Mouse (Mus musculus) heart, embryonic 14.5 days (tissue): Measurements from ENCODE around the gene Asb14. TPM values are rescaled to one million over a fixed set of nuclear protein-coding genes. Genes with fewer than 3 reads are reported as not detected.

Experiments used
- ATAC-seq: fragments of 200-750 bp; cut with Nextera tagmentation; 2 replicates; pipeline ENCODE4 v1.8.0; 2017; ENCODE audit warnings: low read depth, moderate TSS enrichment; ENCODE audit not compliant: insufficient number of reproducible peaks, insufficient read depth, low FRiP score
- H3K27ac ChIP-seq, 2 experiments: fragments of 200-500 bp in 1 of 2; fragments of 300-500 bp in 1 of 2; sonication (generic) in 1 of 2; replicated peaks in 1 of 2; 2 replicates each; pipeline ENCODE4 v1.5.1; 2012 to 2014; ENCODE audit warnings: low read depth in 2 of 2, low read length in 2 of 2, control low read depth in 1 of 2, mild to moderate bottlenecking in 1 of 2, mixed read lengths in 1 of 2; ENCODE audit not compliant: control insufficient read depth in 1 of 2, insufficient read depth in 1 of 2
- H3K27me3 ChIP-seq: fragments of 300-500 bp; sonication (generic); 2 replicates; pipeline ENCODE4 v1.6.1; 2014; ENCODE audit warnings: mild to moderate bottlenecking, low read length, control low read depth; ENCODE audit not compliant: control insufficient read depth, insufficient read depth
- H3K36me3 ChIP-seq: fragments of 300-500 bp; sonication (generic); 2 replicates; pipeline ENCODE4 v1.6.1; 2014; ENCODE audit warnings: mild to moderate bottlenecking, control low read depth, low read length, mixed read lengths; ENCODE audit not compliant: control insufficient read depth, insufficient read depth
- H3K4me1 ChIP-seq, 2 experiments: fragments of 200-500 bp in 1 of 2; fragments of 300-500 bp in 1 of 2; sonication (generic) in 1 of 2; 2 replicates each; pipeline ENCODE4 v1.6.1; 2012 to 2014; ENCODE audit warnings: low read length in 2 of 2, control low read depth in 1 of 2, mixed read lengths in 1 of 2; ENCODE audit not compliant: control insufficient read depth in 2 of 2, insufficient read depth in 2 of 2
- H3K4me2 ChIP-seq: fragments of 300-500 bp; sonication (generic); 2 replicates; pipeline ENCODE4 v1.6.1; 2014; ENCODE audit warnings: mild to moderate bottlenecking, low read length
- H3K4me3 ChIP-seq, 2 experiments: fragments of 200-500 bp in 1 of 2; fragments of 300-500 bp in 1 of 2; sonication (generic) in 1 of 2; 2 replicates each; pipeline ENCODE4 v1.5.1; 2012 to 2014; ENCODE audit warnings: low read length in 2 of 2, mild to moderate bottlenecking in 2 of 2, control low read depth in 1 of 2, low read depth in 1 of 2, moderate library complexity in 1 of 2; ENCODE audit not compliant: control insufficient read depth in 1 of 2, insufficient read depth in 1 of 2
- H3K9ac ChIP-seq: fragments of 300-500 bp; sonication (generic); 2 replicates; pipeline ENCODE4 v1.6.1; 2014; ENCODE audit warnings: mild to moderate bottlenecking, low read length
- H3K9me3 ChIP-seq: fragments of 300-500 bp; sonication (generic); 2 replicates; pipeline ENCODE4 v1.6.1; 2016; ENCODE audit warnings: low read length, control low read depth; ENCODE audit not compliant: control insufficient read depth
- WGBS: fragments of 180-500 bp; shearing (Covaris S2); extraction: QIAGEN DNeasy Blood & Tissue Kit; methylation state at CpG from one replicate; pipeline ENCODE4 v1.1.7; 2014; 5-methylcytosine and 5-hydroxymethylcytosine counted together
- polyA plus RNA-seq: library from polyadenylated mRNA; unstranded; fragments of >200 nt; fragmentation: Nextera tagmentation; extraction: Ambion mirVana; gene quantifications from 2 replicates; pipeline ENCODE4 v1.2.1, GENCODE M21; 2014

Asb14 gene
- polyA plus RNA-seq, 1 experiment from 2014 or later, result 1.8 TPM

DNA sequence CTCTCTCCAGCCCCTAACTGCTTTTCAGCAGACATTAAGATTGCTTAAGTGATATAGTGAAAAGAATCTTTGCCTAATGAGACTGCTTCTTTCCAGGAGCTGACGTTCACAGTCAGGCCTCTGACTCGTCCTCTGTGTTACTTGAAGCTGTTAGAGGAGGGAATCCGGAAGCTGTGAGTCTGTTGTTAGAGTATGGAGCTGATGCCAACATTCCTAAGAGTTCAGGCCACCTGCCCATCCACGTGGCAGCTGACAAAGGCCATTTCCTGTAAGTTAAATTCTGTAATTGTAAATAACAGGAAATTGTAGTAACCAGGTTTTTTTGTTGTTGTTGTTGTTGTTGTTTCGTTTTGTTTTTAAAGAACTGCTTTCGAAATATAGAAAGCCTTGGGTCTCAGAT, 16.8 kb downstream of the Asb14 start:
- ATAC-seq, result no peak
- WGBS, result 57% methylated on average over 6 of the region's 6 CpGs
- no peak overlapping the region for H3K4me3 ChIP-seq

DNA sequence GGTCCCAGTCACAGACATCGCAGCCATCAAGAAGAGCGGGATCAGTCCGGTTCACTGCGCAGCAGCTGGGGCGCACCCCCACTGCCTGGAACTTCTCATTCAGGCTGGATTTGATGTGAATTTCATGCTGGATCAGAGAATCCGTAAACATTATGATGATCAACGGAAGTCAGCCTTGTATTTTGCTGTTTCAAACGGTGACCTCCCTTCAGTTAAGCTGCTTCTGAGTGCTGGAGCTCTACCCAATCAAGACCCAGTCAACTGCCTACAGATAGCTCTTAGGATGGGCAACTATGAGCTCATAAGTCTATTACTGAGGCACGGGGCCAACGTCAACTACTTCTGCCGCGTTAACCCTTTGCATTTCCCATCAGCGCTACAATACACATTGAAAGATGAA, 17.5 kb downstream of the Asb14 start:
- Histone ChIP-seq H3K36me3 (no peaks in the 10 kb centered on the region), H3K9me3 (no peaks in the 10 kb centered on the region), H3K4me3 (no peak overlapping the region), H3K27ac (no peak overlapping the region), H3K9ac (no peak overlapping the region), H3K4me1 (no peaks in the 10 kb centered on the region; a peak in 1 of 4 replicates), H3K27me3 (no peaks in the 10 kb centered on the region), H3K4me2 (no peak overlapping the region)
- ATAC-seq, result no peak
- WGBS, result 88% methylated on average over 13 of the region's 13 CpGs

More for the DNA sequence above, 16.8 kb downstream of the Asb14 start:
- H3K4me1 ChIP-seq, result no peaks in the 10 kb centered on the region; a peak in 1 of 4 replicates
- no peak overlapping the region for H3K27ac ChIP-seq
- H3K4me2 ChIP-seq, result no peak overlapping the region
- no peak overlapping the region for H3K9ac ChIP-seq
- no peaks in the 10 kb centered on the region for H3K9me3 ChIP-seq
- H3K36me3 ChIP-seq, result no peaks in the 10 kb centered on the region
- no peaks in the 10 kb centered on the region for H3K27me3 ChIP-seq

DNA sequence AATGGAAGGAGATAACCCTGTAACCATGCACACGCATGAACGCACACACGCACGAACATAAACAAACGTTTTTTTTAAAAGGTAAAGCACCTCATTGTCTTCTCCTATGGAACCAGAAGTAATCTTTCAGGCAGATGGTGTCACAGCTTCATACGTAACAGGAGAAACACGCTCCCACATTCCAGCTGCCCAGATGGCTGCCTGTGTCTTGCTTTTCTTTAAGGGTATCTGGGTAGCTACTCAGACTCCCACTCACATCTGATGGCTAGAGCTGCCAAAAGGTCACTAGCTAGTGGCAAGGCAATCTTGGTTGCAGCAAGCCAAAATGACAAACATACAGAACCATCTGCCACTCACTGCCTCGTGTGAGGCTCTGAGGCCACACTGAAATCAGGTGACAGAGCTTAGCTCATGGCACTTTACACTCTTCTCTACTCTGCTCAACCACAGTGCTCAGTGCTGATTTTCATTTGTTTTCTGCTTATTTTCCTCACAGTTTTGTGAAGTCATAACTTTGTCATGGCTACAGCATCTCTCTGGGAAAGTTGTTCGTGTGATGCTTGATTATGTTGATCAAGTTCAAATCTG, 19.4 kb downstream of the Asb14 start:
- Histone ChIP-seq H3K9me3 (no peaks in the 10 kb centered on the region), H3K36me3 (peaks cover 4% of the 10 kb centered on the region), H3K9ac (no peak overlapping the region), H3K27me3 (no peaks in the 10 kb centered on the region), H3K4me3 (no peak overlapping the region), H3K4me2 (no peak overlapping the region), H3K27ac (no peak overlapping the region), H3K4me1 (no peaks in the 10 kb centered on the region; a peak in 1 of 4 replicates)
- 76% methylated on average over 9 of the region's 9 CpGs for WGBS
- ATAC-seq, result no peak

DNA sequence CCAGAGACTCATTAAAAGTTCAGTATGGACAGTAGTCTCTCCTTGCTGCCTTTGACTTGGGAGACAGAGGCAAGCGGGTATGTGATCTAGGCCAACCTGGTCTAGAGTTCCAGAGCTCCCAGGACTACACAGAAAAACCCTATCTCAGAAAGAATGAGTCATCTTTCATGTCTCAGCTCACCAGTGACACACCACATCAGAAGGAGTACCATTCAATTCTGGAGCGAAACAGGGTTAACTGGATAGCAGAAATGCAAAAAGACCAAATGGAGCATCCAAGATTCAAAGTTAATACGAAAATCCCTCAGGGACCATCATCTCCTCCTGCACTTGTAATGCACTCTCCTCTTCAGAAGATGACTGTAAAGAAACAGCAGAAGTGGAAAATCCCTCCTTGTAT, 25.0 kb downstream of the Asb14 start:
- no peak overlapping the region for H3K4me3 ChIP-seq
- H3K36me3 ChIP-seq, result peaks cover 44% of the 10 kb centered on the region
- no peak for ATAC-seq
- no peak overlapping the region for H3K4me2 ChIP-seq
- no peaks in the 10 kb centered on the region for H3K9me3 ChIP-seq
- H3K27ac ChIP-seq, result no peak overlapping the region
- no peaks in the 10 kb centered on the region for H3K27me3 ChIP-seq
- WGBS, result 87% methylated on average over 3 of the region's 3 CpGs
- no peak overlapping the region for H3K9ac ChIP-seq
- H3K4me1 ChIP-seq, result peaks cover 2 to 11% of the 10 kb centered on the region in 2 experiments

DNA sequence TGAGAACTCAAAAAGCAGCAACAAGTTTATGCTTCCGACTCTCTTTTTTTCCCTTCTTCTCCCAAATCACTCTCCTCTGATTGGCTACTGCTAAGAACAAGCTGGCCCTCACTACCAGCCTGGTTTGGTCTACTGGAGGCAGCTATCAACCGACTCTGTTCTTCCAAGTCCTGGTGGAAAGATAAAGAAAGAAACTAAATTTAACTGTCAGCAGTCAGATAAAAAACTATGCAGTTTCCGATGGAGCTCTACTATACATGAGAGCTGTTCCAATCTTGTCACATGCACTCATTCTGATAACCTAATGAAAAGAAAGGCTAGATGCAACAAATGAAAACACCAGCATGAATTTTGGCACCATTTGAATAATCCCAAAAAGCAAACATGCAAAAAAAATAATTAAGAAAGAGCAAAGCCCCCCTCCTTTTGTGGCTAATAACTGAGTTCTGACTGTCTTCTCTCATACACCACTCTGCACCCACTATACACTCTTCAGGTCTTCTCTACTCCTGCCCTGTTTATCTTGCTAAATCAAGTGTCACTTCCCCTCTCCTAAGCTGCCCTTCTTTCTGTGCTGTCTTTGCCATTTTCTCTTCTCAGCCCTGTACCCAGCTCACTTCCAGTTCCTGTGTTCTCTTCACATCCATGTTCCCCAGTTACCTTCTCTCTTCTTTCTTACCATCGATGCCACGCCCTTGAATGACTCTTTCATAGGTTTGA, 29.5 kb downstream of the Asb14 start:
- no peak overlapping the region for H3K4me2 ChIP-seq
- no peak overlapping the region for H3K9ac ChIP-seq
- H3K27me3 ChIP-seq, result no peaks in the 10 kb centered on the region
- peak overlapping the region in 1 of 2 experiments; percentile 37; a peak in 1 of 4 replicates for H3K27ac ChIP-seq
- peaks cover 75% of the 10 kb centered on the region for H3K36me3 ChIP-seq
- 51% methylated on average over 5 of the region's 5 CpGs for WGBS
- ATAC-seq, result no peak
- peaks cover 2 to 11% of the 10 kb centered on the region in 2 experiments for H3K4me1 ChIP-seq
- no peak overlapping the region for H3K4me3 ChIP-seq
- H3K9me3 ChIP-seq, result no peaks in the 10 kb centered on the region

DNA sequence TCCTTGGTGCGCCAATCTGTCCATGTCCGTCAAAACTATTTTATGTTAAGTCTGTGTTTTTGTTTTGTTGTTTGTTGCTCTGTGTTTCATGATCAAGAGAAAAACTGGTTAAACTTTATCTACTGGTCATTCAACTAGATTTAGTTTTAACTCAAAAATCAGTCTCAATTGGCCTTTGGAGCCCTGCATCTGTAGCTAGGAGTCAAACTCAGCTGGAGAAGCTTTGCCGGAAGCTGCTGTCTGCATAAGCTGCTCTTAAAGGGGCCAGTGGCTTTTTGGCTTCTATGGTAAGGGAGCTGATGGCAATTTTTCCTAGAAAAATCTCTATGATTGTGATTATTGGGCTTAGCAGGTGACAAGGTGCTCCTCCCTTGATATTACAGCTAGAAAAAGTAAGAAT, 40.5 kb downstream of the Asb14 start:
- Histone ChIP-seq H3K9ac (no peak overlapping the region), H3K27ac (no peak overlapping the region), H3K4me1 (no peaks in the 10 kb centered on the region), H3K36me3 (peaks cover 37% of the 10 kb centered on the region), H3K27me3 (no peaks in the 10 kb centered on the region), H3K4me3 (no peak overlapping the region), H3K4me2 (no peak overlapping the region), H3K9me3 (no peaks in the 10 kb centered on the region)
- 81% methylated on average over 3 of the region's 3 CpGs for WGBS
- no peak for ATAC-seq

DNA sequence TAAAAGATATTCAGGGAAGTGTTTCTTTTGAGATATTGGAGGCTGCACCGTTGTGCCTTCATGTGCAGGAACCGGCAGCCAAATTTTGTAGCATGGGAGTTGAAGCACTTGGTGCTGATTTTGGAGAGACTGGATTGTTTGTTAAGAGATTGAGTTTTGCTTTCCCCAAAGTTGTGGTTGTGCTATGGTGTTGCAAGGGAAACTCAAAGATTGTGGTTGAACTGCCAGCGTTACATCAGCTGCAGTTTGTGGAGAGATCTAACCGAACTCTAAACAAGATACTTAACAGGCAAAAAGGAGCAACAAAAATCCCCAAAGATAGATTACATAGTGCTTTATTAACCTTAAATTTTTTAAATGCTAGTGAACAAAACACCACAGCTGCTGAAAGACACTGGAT, 41.2 kb downstream of the Asb14 start:
- Histone ChIP-seq H3K27me3 (no peaks in the 10 kb centered on the region), H3K9me3 (no peaks in the 10 kb centered on the region), H3K4me2 (no peak overlapping the region), H3K4me3 (no peak overlapping the region), H3K4me1 (no peaks in the 10 kb centered on the region), H3K36me3 (peaks cover 41% of the 10 kb centered on the region), H3K27ac (no peak overlapping the region), H3K9ac (no peak overlapping the region)
- WGBS, result 82% methylated on average over 4 of the region's 4 CpGs
- no peak for ATAC-seq
